Mouse (Mus musculus) layer of hippocampus, postnatal 36 days (tissue): ENCODE data around the gene Hist1h1b. TPM values are rescaled to one million over a fixed set of nuclear protein-coding genes. Genes with fewer than 3 reads are reported as not detected.
"Not testable (repeated sequence)": the region's sequence is repeated elsewhere in the genome, so short reads cannot be mapped to it uniquely, and the experiment has no call there.

Experiments used
- DNase-seq, 2 experiments: peaks; one replicate each; pipeline ENCODE4 v3.0.0; 2022
- total RNA-seq, 2 experiments: library from RNA; stranded (reverse); gene quantifications; 2 replicates each; pipeline ENCODE4 v1.2.3; 2021

Hist1h1b gene
- total RNA-seq = 1 to 10 TPM; 6.4 to 8.5 TPM

DNA sequence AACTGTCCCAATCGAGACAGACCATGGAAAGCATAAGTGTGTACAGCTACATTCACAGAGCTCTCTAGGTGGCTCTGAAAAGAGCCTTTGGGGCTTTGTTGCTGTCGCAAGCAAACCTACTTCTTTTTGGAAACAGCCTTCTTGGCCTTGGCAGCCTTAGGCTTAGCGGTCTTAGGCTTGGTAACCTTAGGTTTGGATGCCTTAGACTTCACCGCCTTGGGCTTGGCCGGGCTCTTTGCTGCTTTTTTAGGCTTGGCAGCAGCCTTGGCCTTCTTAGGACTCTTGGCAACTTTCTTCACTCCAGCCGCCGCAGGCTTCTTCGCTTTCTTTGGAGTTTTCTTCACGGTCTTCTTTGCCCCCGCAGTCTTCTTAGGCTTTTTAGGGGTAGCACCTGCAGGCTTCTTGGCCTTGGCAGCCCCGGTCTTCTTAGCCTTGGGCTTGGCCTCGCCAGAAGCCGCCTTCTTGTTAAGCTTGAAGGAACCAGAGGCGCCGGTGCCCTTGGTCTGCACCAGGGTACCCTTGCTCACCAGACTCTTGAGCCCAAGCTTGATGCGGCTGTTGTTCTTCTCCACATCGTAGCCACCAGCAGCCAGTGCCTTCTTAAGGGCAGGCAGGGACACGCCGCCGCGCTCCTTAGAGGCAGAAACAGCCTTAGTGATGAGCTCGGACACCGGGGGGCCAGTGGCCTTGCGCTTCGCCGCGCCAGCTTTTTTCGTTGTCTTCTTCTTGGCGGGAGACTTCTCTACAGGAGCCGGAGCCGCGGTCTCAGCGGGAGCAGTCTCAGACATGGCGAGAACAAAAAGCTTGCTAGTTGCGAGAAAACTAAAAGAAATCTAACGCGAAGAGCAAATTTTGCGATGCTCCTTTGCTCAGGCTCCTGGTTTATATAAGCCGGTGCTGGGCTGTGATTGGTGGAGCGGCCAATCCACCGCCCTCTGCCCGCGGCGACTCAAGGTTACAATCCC is at the start of gene Hist1h1b:
TSS of gene Hist1h1b (minus strand) at position 859 of the 965 bp plus-strand sequence.
- DNase-seq = peak; percentile 32 to 34

DNA sequence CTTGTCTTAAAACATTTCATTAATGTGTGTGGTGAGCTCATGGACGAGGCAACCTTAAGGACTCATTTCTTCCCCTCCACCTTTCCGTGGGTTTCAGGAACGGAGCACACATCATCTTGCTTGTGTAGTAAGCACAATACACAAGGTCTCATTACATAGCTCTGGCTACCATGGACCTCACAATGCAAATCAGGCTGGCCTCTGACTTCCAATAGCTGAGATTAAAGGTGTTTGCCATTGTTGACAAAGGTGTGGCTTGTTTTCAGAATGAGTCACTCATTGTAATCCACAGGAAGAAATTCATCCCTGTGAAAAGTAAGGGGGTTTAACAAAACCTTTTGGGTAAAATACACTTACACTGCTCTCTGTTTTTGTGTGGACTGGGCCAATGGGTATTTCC is 48.1 kb upstream of the Hist1h1b start:
- DNase-seq = no peak

DNA sequence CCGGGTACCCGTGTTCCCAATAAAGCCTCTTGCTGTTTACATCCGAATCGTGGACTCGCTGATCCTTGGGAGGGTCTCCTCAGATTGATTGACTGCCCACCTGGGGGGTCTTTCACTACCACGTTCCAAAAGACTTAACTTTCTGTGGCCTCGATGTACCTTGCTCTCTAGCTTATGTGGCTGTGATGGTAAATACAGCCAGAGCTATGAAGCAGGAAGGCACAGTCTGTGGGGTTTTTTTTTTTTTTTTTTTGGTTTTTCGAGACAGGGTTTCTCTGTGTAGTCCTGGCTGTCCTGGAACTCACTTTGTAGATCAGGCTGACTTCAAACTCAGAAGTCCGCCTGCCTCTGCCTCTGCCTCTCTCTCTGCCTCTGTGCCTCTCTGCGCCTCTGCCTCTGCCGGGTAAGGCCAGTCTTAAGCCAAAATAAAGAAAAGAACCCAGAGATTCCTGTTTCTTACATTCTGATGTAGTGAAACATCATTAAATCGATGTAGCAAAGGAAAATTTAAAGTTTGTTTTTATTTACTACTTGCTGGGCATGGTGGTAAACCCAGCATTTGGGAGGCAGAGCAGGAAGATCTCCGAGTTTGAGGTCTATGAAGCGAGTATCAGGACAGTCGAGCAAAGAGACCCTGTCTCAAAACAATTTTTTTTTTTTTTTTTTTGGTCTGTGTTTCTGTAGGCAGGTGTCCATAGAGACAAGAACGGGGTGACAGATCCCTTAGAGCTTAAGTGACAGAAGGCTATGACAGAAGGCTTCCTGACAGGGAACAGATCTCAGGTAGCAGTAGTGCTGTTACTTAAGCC is 39.9 kb upstream of the Hist1h1b start:
- DNase-seq = not testable (repeated sequence)

- DNase-seq = not testable (repeated sequence)
Measured at GRCm38 (mm10) chr13:21812092-21812491, 31.7 kb upstream of the Hist1h1b start.

GRCm38 (mm10) chr13:21811539-21811938 is 31.1 kb upstream of the Hist1h1b start, which contains the start of gene Hist1h4m:
TSS of gene Hist1h4m (plus strand) at chr13:21811746.
- peak; percentile 42 to 63 for DNase-seq

GRCm38 (mm10) chr13:21811074-21811473 is 30.6 kb upstream of the Hist1h1b start:
- not testable (repeated sequence) for DNase-seq

GRCm38 (mm10) chr13:21810073-21810472 is 29.6 kb upstream of the Hist1h1b start, which contains the start of the genes Hist1h2bq and Hist1h2ao:
TSS of gene Hist1h2bq (minus strand) at chr13:21810197.
TSS of gene Hist1h2ao (plus strand) at chr13:21810465.
- not testable (repeated sequence) for DNase-seq

DNA sequence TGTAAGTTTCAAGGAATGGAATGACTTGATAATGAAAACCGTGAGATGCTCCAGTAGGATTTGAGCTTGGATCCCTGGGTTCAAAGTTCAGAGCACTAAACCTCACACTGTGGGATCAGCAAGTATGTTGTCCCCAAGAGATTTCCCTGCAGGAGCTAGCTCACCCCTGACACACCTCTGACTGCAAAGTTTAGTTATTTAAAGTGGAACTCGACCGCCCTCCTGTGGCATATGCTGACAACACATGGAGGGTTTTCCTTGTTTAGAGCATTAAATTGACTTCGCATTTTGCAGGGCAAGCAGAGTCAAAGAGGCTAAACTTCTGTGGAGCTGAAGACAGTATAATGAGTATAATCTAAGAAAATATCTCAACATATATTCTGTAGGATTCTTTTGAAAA is 22.6 kb upstream of the Hist1h1b start:
- DNase-seq = not testable (repeated sequence)

DNA sequence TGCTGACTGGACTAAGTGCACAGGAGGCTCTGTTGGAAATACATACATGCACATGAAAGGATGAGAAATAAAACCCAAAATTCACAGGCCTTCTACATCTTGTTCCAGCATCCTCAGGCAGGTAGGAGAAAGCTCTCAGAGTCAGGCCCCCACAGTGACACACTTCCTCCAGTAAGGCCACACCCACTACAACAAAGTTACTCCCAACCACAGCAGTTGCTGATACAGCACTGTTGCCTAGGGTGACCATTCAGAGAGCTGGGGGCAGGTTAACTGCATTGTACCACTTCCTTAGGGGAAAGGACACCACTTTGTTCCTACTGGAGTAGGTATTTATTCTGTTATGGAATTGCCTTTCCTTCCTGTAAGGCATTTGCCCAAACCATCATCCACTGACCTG is 16.7 kb upstream of the Hist1h1b start:
- not testable (repeated sequence) for DNase-seq

GRCm38 (mm10) chr13:21795584-21795983 is 15.2 kb upstream of the Hist1h1b start:
- DNase-seq = no peak

DNA sequence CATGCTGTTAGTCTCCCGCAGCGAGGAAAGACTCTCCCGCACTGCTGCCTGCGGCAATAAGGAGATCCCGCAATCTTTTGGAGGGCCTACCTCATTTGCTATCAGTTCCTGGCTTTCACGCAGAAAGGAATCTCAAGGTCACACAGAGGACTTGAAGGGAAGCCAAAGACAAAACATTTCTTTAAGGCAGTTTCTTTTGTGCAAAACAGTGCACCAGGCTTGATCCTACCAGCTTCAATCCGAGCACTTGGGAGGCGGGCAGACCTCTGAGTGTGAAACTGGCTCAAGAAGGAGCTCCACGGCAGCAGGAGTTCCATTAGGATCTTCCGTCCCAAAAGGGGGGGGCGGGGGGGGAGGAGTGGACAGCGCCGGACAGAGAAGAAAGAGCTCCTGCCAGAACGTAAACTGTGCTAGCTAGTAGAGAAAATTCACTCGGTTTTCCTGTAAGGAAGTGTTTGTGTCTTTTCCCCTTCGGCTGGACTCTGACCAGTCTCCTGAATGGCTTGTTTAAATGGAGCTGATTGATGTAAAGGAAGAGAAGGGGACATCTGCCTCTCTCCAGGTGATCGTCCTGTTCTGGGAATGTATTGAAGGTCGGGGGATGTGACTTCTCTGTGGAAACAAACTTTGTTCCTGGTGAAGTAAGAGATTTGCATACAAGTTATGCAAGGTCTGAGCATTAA is 10.3 kb upstream of the Hist1h1b start:
- no peak for DNase-seq

DNA sequence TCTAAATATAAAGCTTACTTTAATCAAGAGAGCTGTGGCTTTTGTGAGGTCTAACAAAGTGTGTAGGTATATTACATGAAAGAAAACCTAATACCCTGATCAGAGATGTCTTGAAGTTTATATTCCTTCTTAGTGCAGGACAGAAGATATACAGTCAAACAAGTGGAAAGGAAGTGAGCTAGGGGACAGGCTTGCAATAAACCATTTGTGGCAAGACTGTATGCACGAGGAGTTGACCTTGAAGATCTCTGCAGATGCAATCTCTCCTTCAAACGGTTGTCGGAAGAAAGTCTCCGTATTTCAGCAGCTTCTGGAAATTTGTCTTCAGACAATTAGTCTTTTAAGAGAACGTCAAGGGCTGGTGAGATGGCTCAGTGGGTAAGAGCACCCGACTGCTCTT is 9.5 kb upstream of the Hist1h1b start:
- DNase-seq = no peak

DNA sequence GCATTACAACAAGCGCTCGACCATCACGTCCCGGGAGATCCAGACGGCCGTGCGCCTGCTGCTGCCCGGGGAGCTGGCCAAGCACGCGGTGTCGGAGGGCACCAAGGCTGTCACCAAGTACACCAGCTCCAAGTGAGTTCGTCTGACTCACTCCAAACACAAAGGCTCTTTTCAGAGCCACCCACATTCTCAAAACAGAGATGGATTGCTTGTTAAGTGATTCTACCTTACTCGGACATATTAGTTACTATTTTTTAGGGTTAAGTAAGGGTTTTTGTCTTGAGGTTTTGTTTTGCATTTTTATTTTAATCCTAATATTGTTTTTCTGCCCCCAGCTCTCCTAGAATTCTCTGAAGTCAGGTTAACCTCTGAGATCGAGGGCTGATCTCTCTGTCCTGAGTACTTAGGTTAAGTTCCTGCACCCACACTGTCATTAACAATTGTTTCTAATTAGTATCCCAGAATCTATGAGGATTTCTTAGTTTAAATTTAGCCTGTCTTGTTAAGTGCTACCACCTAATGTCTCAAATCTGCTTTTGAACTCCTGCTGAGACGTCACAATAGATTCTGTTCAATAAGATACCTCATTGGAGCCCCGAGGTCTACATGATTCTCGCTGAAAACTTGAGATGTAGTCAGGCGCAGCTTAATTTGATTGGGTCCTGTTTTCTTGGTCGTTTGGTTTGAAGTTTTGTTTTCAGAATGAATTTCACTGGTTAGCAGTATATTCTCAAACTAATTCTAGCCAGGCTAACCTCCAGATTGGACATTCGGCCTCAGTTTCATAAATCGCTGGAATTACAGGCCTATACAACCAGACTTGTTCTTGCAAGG is 7.6 kb upstream of the Hist1h1b start:
- no peak for DNase-seq

DNA sequence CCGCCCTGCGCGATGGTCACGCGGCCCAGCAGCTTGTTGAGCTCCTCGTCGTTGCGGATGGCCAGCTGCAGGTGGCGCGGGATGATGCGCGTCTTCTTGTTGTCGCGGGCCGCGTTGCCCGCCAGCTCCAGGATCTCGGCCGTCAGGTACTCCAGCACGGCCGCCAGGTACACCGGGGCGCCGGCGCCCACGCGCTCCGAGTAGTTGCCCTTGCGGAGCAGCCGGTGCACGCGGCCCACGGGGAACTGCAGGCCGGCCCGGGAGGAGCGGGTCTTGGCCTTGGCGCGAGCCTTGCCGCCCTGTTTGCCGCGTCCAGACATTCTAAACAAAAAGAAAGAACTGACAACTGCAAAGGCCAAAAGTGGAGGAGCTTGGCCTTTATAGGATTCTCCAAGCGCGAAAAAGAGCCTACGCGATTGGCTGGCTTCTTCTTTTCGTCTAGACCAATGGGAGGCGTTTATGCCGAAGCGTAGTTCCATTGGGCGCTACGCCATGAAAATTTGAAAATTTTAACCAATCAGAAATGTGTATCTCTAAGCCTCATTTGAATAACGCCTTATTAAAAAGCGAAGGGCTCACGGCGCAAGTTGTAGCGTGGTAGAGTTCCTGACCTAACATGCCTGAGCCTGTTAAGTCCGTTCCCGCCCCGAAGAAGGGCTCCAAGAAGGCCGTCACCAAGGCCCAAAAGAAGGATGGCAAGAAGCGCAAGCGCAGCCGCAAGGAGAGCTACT is 6.6 kb upstream of the Hist1h1b start, which contains the start of the genes Hist1h2an and Hist1h2bp:
TSS of gene Hist1h2an (minus strand) at position 320 of the 731 bp plus-strand sequence.
TSS of gene Hist1h2bp (plus strand) at position 563 of the 731 bp plus-strand sequence.
- DNase-seq = peak; percentile 81 to 87

DNA sequence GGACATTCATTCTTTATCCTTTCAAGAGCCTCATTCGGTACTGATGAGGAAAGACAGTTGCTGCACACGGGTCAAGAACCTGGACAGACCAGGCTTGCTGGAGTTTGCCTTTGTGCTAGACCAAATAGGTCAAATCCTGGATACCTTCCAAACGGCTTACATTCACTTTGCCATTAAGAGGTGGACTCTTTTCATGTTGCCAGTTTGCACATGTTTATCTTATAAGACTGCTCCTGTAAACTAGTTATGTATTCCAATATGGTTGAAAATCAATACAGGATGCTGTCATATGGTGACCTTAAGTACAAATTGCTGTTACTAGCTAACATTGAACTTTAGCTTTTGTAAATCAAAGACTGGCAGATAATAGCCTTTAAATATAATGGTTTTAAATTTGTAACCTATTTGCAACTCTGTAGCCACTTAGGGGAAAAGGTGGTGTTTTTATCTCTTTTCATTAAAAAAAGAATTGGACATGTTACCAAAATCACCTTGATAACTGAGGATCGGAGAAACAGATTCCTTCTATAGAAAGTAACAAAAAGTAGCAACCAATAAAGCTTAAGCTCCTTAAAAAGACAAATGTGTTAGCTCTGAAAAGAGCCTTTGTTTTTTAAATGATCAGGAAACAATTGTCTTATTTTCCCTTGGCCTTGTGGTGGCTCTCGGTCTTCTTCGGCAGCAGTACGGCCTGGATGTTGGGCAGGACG is 5.9 kb upstream of the Hist1h1b start:
- no peak for DNase-seq

DNA sequence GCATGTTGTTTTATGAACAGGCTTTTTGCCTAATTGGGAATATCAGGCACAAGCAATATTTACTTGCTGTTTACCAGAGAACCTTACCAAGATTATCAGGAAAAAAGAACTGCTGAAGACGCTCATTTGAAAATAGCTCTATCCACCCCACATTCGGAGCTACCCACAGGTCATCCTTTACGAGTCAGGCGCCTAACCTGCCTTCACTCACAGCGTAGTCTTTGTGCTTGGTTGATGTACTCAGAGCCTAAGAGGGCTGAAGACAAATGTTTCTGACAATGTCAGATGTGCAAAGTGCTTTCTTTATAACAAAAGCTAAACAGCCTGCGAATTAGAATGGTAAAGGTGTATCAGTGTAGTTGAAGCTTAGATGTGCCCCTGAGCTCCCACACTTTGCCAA is 3.9 kb upstream of the Hist1h1b start:
- DNase-seq = no peak

GRCm38 (mm10) chr13:21783734-21784161 is 3.3 kb upstream of the Hist1h1b start:
- DNase-seq = no peak

- peak in 1 of 2 experiments; percentile 53 for DNase-seq
Measured at GRCm38 (mm10) chr13:21783255-21783617, 2.8 kb upstream of the Hist1h1b start, which contains the start of gene Hist1h3i. TSS of gene Hist1h3i (minus strand) at chr13:21783370.
